Mouse (Mus musculus): ENCODE data around the gene Nlrc4. TPM values are rescaled to one million over a fixed set of nuclear protein-coding genes. Genes with fewer than 3 reads are reported as not detected.

The Nlrc4 gene
- total RNA-seq (2023), result 1 to 10 TPM; 5.4 TPM

GRCm38 (mm10) chr17:74458711-74459408 lies at the start of gene Nlrc4:
TSS of gene Nlrc4 (minus strand) at chr17:74459142.

GRCm38 (mm10) chr17:74489024-74489900 lies 30.3 kb upstream of the Nlrc4 start, which contains the start of gene Yipf4:
TSS of gene Yipf4 (plus strand) at chr17:74489493.

GRCm38 (mm10) chr17:74395383-74396065 lies 63.4 kb downstream of the Nlrc4 start, which contains the start of gene Slc30a6:
TSS of gene Slc30a6 (plus strand) at chr17:74395608.

Other genes with a start within 250 kb of the Nlrc4 start
- gene Memo1, start 163.6 kb downstream of the Nlrc4 start, total RNA-seq (2023), result 10 to 100 TPM; 35.2 to 43.2 TPM
- 10 to 100 TPM; 54.5 to 61.2 TPM for gene Dpy30, start 135.2 kb downstream of the Nlrc4 start, total RNA-seq (2023)
- gene Spast, start 120.2 kb downstream of the Nlrc4 start, total RNA-seq (2023), result 10 to 100 TPM; 21.4 TPM
- 10 to 100 TPM; 10.4 to 11.4 TPM for gene Slc30a6, start 63.5 kb downstream of the Nlrc4 start, total RNA-seq (2023)
- 10 to 100 TPM; 37.1 to 41.2 TPM for gene Yipf4, start 30.4 kb upstream of the Nlrc4 start, total RNA-seq (2023)
- gene Birc6, start 69.2 kb upstream of the Nlrc4 start, total RNA-seq (2023), result 100 to 1,000 TPM in 1 of 2 experiments, 10 to 100 TPM in 1; 99.6 to 119 TPM